Mouse (Mus musculus): Measurements from ENCODE around the gene Atp8a2. TPM values are rescaled to one million over a fixed set of nuclear protein-coding genes. Genes with fewer than 3 reads are reported as not detected.

Atp8a2 gene
- polyA plus RNA-seq, 1 experiment from 2014 or later = 2.5 TPM

GRCm38 (mm10) chr14:60065186-60065585 is 131.8 kb downstream of the Atp8a2 start:
- no peak for DNase-seq (ENCODE audit: low spot score)
- WGBS = 73% methylated on average over 3 of the region's 3 CpGs
- no peaks in the 10 kb centered on the region for H3K36me3 ChIP-seq
- H3K4me3 ChIP-seq = no peak overlapping the region
- H3K9me3 ChIP-seq (replicated peaks) = no peaks in the 10 kb centered on the region
- no peak overlapping the region for H3K27ac ChIP-seq (replicated peaks)
- H3K27me3 ChIP-seq (ENCODE audit: low read depth, poor library complexity, severe bottlenecking) = no peaks in the 10 kb centered on the region
- no peaks in the 10 kb centered on the region for H3K4me1 ChIP-seq

- H3K9me3 ChIP-seq (replicated peaks) = no peaks in the 10 kb centered on the region
- no peak overlapping the region for H3K27ac ChIP-seq (replicated peaks)
- H3K4me3 ChIP-seq = no peak overlapping the region
- no peak for DNase-seq (ENCODE audit: low spot score)
- 74% methylated on average over 3 of the region's 3 CpGs for WGBS
- H3K4me1 ChIP-seq = no peaks in the 10 kb centered on the region
- no peaks in the 10 kb centered on the region for H3K36me3 ChIP-seq
- no peaks in the 10 kb centered on the region for H3K27me3 ChIP-seq (ENCODE audit: low read depth, poor library complexity, severe bottlenecking)
Measured at GRCm38 (mm10) chr14:60061023-60061422, 136.0 kb downstream of the Atp8a2 start.

GRCm38 (mm10) chr14:60058867-60059266 is 138.1 kb downstream of the Atp8a2 start:
- H3K4me1 ChIP-seq = no peaks in the 10 kb centered on the region
- WGBS = 45% methylated on average over 3 of the region's 3 CpGs
- H3K36me3 ChIP-seq = no peaks in the 10 kb centered on the region
- H3K27ac ChIP-seq (replicated peaks) = no peak overlapping the region
- no peak for DNase-seq (ENCODE audit: low spot score)
- H3K9me3 ChIP-seq (replicated peaks) = no peaks in the 10 kb centered on the region
- H3K4me3 ChIP-seq = no peak overlapping the region
- H3K27me3 ChIP-seq (ENCODE audit: low read depth, poor library complexity, severe bottlenecking) = no peaks in the 10 kb centered on the region

GRCm38 (mm10) chr14:60055231-60055630 is 141.7 kb downstream of the Atp8a2 start:
- H3K4me3 ChIP-seq = no peak overlapping the region
- no peak for DNase-seq (ENCODE audit: low spot score)
- 96% methylated on average over 4 of the region's 4 CpGs for WGBS
- H3K27me3 ChIP-seq (ENCODE audit: low read depth, poor library complexity, severe bottlenecking) = no peaks in the 10 kb centered on the region
- no peaks in the 10 kb centered on the region for H3K9me3 ChIP-seq (replicated peaks)
- H3K27ac ChIP-seq (replicated peaks) = no peak overlapping the region
- H3K4me1 ChIP-seq = no peaks in the 10 kb centered on the region
- no peaks in the 10 kb centered on the region for H3K36me3 ChIP-seq

GRCm38 (mm10) chr14:60030666-60031065 is 166.3 kb downstream of the Atp8a2 start:
- Histone ChIP-seq H3K27me3 (ENCODE audit: low read depth, poor library complexity, severe bottlenecking) (no peaks in the 10 kb centered on the region), H3K4me1 (no peaks in the 10 kb centered on the region), H3K27ac (replicated peaks) (no peak overlapping the region), H3K4me3 (no peak overlapping the region), H3K9me3 (replicated peaks) (no peaks in the 10 kb centered on the region), H3K36me3 (no peaks in the 10 kb centered on the region)
- WGBS = 78% methylated on average over 2 of the region's 2 CpGs
- no peak for DNase-seq (ENCODE audit: low spot score)

- Histone ChIP-seq H3K4me1 (no peaks in the 10 kb centered on the region), H3K9me3 (replicated peaks) (no peaks in the 10 kb centered on the region), H3K27me3 (ENCODE audit: low read depth, poor library complexity, severe bottlenecking) (no peaks in the 10 kb centered on the region), H3K4me3 (no peak overlapping the region), H3K36me3 (no peaks in the 10 kb centered on the region), H3K27ac (replicated peaks) (no peak overlapping the region)
- no peak for DNase-seq (ENCODE audit: low spot score)
- 56% methylated on average over 1 of the region's 1 CpGs for WGBS
Measured at GRCm38 (mm10) chr14:60027139-60027538, 169.8 kb downstream of the Atp8a2 start.

GRCm38 (mm10) chr14:60026647-60027046 is 170.3 kb downstream of the Atp8a2 start:
- H3K27ac ChIP-seq (replicated peaks) = no peak overlapping the region
- no peaks in the 10 kb centered on the region for H3K4me1 ChIP-seq
- no peaks in the 10 kb centered on the region for H3K36me3 ChIP-seq
- no peaks in the 10 kb centered on the region for H3K9me3 ChIP-seq (replicated peaks)
- WGBS = 83% methylated on average over 8 of the region's 8 CpGs
- H3K27me3 ChIP-seq (ENCODE audit: low read depth, poor library complexity, severe bottlenecking) = no peaks in the 10 kb centered on the region
- DNase-seq (ENCODE audit: low spot score) = no peak
- no peak overlapping the region for H3K4me3 ChIP-seq

GRCm38 (mm10) chr14:60015891-60016290 is 181.1 kb downstream of the Atp8a2 start:
- no peak overlapping the region for H3K4me3 ChIP-seq
- H3K27ac ChIP-seq (replicated peaks) = no peak overlapping the region
- H3K36me3 ChIP-seq = no peaks in the 10 kb centered on the region
- H3K27me3 ChIP-seq (ENCODE audit: low read depth, poor library complexity, severe bottlenecking) = no peaks in the 10 kb centered on the region
- peak; percentile 82 for DNase-seq (ENCODE audit: low spot score)
- no peaks in the 10 kb centered on the region for H3K9me3 ChIP-seq (replicated peaks)
- H3K4me1 ChIP-seq = no peaks in the 10 kb centered on the region
- 36% methylated on average over 4 of the region's 4 CpGs for WGBS

GRCm38 (mm10) chr14:60001801-60002200 is 195.2 kb downstream of the Atp8a2 start:
- WGBS = 86% methylated on average over 1 of the region's 1 CpGs
- H3K4me1 ChIP-seq = no peaks in the 10 kb centered on the region
- no peaks in the 10 kb centered on the region for H3K9me3 ChIP-seq (replicated peaks)

GRCm38 (mm10) chr14:59988860-59989259 is 208.1 kb downstream of the Atp8a2 start:
- H3K9me3 ChIP-seq (replicated peaks) = no peaks in the 10 kb centered on the region
- H3K4me3 ChIP-seq = no peak overlapping the region
- no peaks in the 10 kb centered on the region for H3K4me1 ChIP-seq
- H3K27me3 ChIP-seq (ENCODE audit: low read depth, poor library complexity, severe bottlenecking) = no peaks in the 10 kb centered on the region
- DNase-seq (ENCODE audit: low spot score) = no peak
- no peaks in the 10 kb centered on the region for H3K36me3 ChIP-seq
- no peak overlapping the region for H3K27ac ChIP-seq (replicated peaks)
- 62% methylated on average over 5 of the region's 5 CpGs for WGBS

More at GRCm38 (mm10) chr14:60001801-60002200, 195.2 kb downstream of the Atp8a2 start:
- no peaks in the 10 kb centered on the region for H3K36me3 ChIP-seq
- H3K4me3 ChIP-seq = no peak overlapping the region
- H3K27ac ChIP-seq (replicated peaks) = no peak overlapping the region
- DNase-seq (ENCODE audit: low spot score) = no peak
- no peaks in the 10 kb centered on the region for H3K27me3 ChIP-seq (ENCODE audit: low read depth, poor library complexity, severe bottlenecking)

- no peaks in the 10 kb centered on the region for H3K4me1 ChIP-seq
- 96% methylated on average over 3 of the region's 3 CpGs for WGBS
- H3K9me3 ChIP-seq (replicated peaks) = no peaks in the 10 kb centered on the region
- H3K4me3 ChIP-seq = no peak overlapping the region
- H3K27me3 ChIP-seq (ENCODE audit: low read depth, poor library complexity, severe bottlenecking) = no peaks in the 10 kb centered on the region
- no peaks in the 10 kb centered on the region for H3K36me3 ChIP-seq
- no peak overlapping the region for H3K27ac ChIP-seq (replicated peaks)
- no peak for DNase-seq (ENCODE audit: low spot score)
Measured at GRCm38 (mm10) chr14:59987975-59988374, 209.0 kb downstream of the Atp8a2 start.

GRCm38 (mm10) chr14:59978007-59978406 is 219.0 kb downstream of the Atp8a2 start:
- H3K4me1 ChIP-seq = peaks cover 10% of the 10 kb centered on the region
- WGBS = 67% methylated on average over 2 of the region's 2 CpGs
- no peak overlapping the region for H3K27ac ChIP-seq (replicated peaks)
- H3K36me3 ChIP-seq = no peaks in the 10 kb centered on the region
- no peaks in the 10 kb centered on the region for H3K27me3 ChIP-seq (ENCODE audit: low read depth, poor library complexity, severe bottlenecking)
- no peaks in the 10 kb centered on the region for H3K9me3 ChIP-seq (replicated peaks)
- DNase-seq (ENCODE audit: low spot score) = no peak
- no peak overlapping the region for H3K4me3 ChIP-seq

GRCm38 (mm10) chr14:59971221-59971730 is 225.7 kb downstream of the Atp8a2 start:
- 80% methylated on average over 5 of the region's 5 CpGs for WGBS

More at GRCm38 (mm10) chr14:59971221-59971730, 225.7 kb downstream of the Atp8a2 start:
- no peak for DNase-seq (ENCODE audit: low spot score)
- Histone ChIP-seq H3K4me1 (peaks cover 31% of the 10 kb centered on the region), H3K36me3 (no peaks in the 10 kb centered on the region), H3K27me3 (ENCODE audit: low read depth, poor library complexity, severe bottlenecking) (peaks cover 26% of the 10 kb centered on the region), H3K4me3 (no peak overlapping the region), H3K27ac (replicated peaks) (no peak overlapping the region), H3K9me3 (replicated peaks) (no peaks in the 10 kb centered on the region)
